Mouse (Mus musculus): ENCODE data around the gene Lmod3.

The Lmod3 gene

GRCm38 (mm10) chr6:97226083-97226491 is 26.5 kb downstream of the Lmod3 start:
- no peak for DNase-seq (ENCODE audit: low read depth, low spot score)

GRCm38 (mm10) chr6:97224505-97224904 is 28.1 kb downstream of the Lmod3 start:
- no peak for DNase-seq (ENCODE audit: low read depth, low spot score)

GRCm38 (mm10) chr6:97223566-97223965 is 29.0 kb downstream of the Lmod3 start:
- DNase-seq (ENCODE audit: low read depth, low spot score) = no peak

- DNase-seq (ENCODE audit: low read depth, low spot score) = no peak
These were observed 29.6 kb downstream of the Lmod3 start for GRCm38 (mm10) chr6:97222931-97223467.

GRCm38 (mm10) chr6:97222321-97222720 is 30.2 kb downstream of the Lmod3 start:
- DNase-seq (ENCODE audit: low read depth, low spot score) = no peak

GRCm38 (mm10) chr6:97221205-97222025 is 31.1 kb downstream of the Lmod3 start:
- DNase-seq (ENCODE audit: low read depth, low spot score) = no peak

- no peak for DNase-seq (ENCODE audit: low read depth, low spot score)
These were observed 31.9 kb downstream of the Lmod3 start for GRCm38 (mm10) chr6:97220672-97221071.

GRCm38 (mm10) chr6:97216154-97216821 is 36.3 kb downstream of the Lmod3 start:
- no peak for DNase-seq (ENCODE audit: low read depth, low spot score)

- no peak for DNase-seq (ENCODE audit: low read depth, low spot score)
These were observed 40.6 kb downstream of the Lmod3 start for GRCm38 (mm10) chr6:97211981-97212380.

- DNase-seq (ENCODE audit: low read depth, low spot score) = no peak
These were observed 41.5 kb downstream of the Lmod3 start for GRCm38 (mm10) chr6:97210962-97211601.

- peak; percentile 79 for DNase-seq (ENCODE audit: low read depth, low spot score)
These were observed 42.2 kb downstream of the Lmod3 start, which contains the start of gene Arl6ip5 for GRCm38 (mm10) chr6:97210191-97210961. Gene Arl6ip5, plus strand, starts transcription at chr6:97210689.

- DNase-seq (ENCODE audit: low read depth, low spot score) = no peak
These were observed 42.8 kb downstream of the Lmod3 start for GRCm38 (mm10) chr6:97209751-97210150.

- DNase-seq (ENCODE audit: low read depth, low spot score) = no peak
These were observed 43.4 kb downstream of the Lmod3 start for GRCm38 (mm10) chr6:97209201-97209600.

GRCm38 (mm10) chr6:97208406-97208805 is 44.2 kb downstream of the Lmod3 start:
- DNase-seq (ENCODE audit: low read depth, low spot score) = peak; percentile 29

GRCm38 (mm10) chr6:97207085-97207484 is 45.5 kb downstream of the Lmod3 start:
- no peak for DNase-seq (ENCODE audit: low read depth, low spot score)

GRCm38 (mm10) chr6:97205439-97205885 is 47.1 kb downstream of the Lmod3 start, which contains the start of gene Uba3:
Gene Uba3, minus strand, starts transcription at chr6:97205647.
- peak; percentile 96 for DNase-seq (ENCODE audit: low read depth, low spot score)

GRCm38 (mm10) chr6:97204952-97205351 is 47.6 kb downstream of the Lmod3 start:
- no peak for DNase-seq (ENCODE audit: low read depth, low spot score)

GRCm38 (mm10) chr6:97204252-97204869 is 48.2 kb downstream of the Lmod3 start:
- no peak for DNase-seq (ENCODE audit: low read depth, low spot score)

GRCm38 (mm10) chr6:97202477-97202876 is 50.1 kb downstream of the Lmod3 start:
- no peak for DNase-seq (ENCODE audit: low read depth, low spot score)

GRCm38 (mm10) chr6:97200437-97200836 is 52.1 kb downstream of the Lmod3 start:
- DNase-seq (ENCODE audit: low read depth, low spot score) = no peak

Measured in WW6 (cell line).